Mouse (Mus musculus): ENCODE data around the gene Gm21904. TPM values are rescaled to one million over a fixed set of nuclear protein-coding genes. Genes with fewer than 3 reads are reported as not detected.
"Not testable (repeated sequence)": the region's sequence is repeated elsewhere in the genome, so short reads cannot be mapped to it uniquely, and the experiment has no call there.

Gene Gm21904
- not detected in 2 replicates for polyA plus RNA-seq (2016; fragmentation: Nextera tagmentation; extraction: Ambion mirVana)

GRCm38 (mm10) chrY:17846166-17846565 lies at the start of gene Gm21904:
Gm21904 (minus strand) TSS chrY:17846266.
- not testable (repeated sequence) for H3K4me1 ChIP-seq; H3K9me3 ChIP-seq (replicated peaks); H3K27ac ChIP-seq (replicated peaks); H3K36me3 ChIP-seq; H3K27me3 ChIP-seq (ENCODE audit: low read depth, poor library complexity, severe bottlenecking); H3K4me3 ChIP-seq; DNase-seq (ENCODE audit: low spot score)
- WGBS: no CpG with 5 or more reads among the region's 3 CpGs

GRCm38 (mm10) chrY:17874441-17874840 lies 28.4 kb upstream of the Gm21904 start, which contains the start of the genes Gm20772 and Gm20831:
Gm20772 (plus strand) TSS chrY:17874741.
Gm20831 (plus strand) TSS chrY:17874741.
- not testable (repeated sequence) for H3K4me1 ChIP-seq; H3K9me3 ChIP-seq (replicated peaks); H3K36me3 ChIP-seq; H3K4me3 ChIP-seq; DNase-seq (ENCODE audit: low spot score); H3K27me3 ChIP-seq (ENCODE audit: low read depth, poor library complexity, severe bottlenecking); H3K27ac ChIP-seq (replicated peaks)

Other genes with a start within 250 kb of the Gm21904 start
- gene Gm20772, start 28.5 kb upstream of the Gm21904 start, polyA plus RNA-seq (2016; fragmentation: Nextera tagmentation; extraction: Ambion mirVana): not detected in 2 replicates
- not detected in 2 replicates for gene Gm20831, start 28.5 kb upstream of the Gm21904 start, polyA plus RNA-seq (2016; fragmentation: Nextera tagmentation; extraction: Ambion mirVana)
- not detected in 2 replicates for gene Srsy, start 91.1 kb upstream of the Gm21904 start, polyA plus RNA-seq (2016; fragmentation: Nextera tagmentation; extraction: Ambion mirVana)
- not detected in 2 replicates for gene Gm21764, start 215.5 kb upstream of the Gm21904 start, polyA plus RNA-seq (2016; fragmentation: Nextera tagmentation; extraction: Ambion mirVana)
- not detected in 2 replicates for gene Ssty1, start 242.8 kb upstream of the Gm21904 start, polyA plus RNA-seq (2016; fragmentation: Nextera tagmentation; extraction: Ambion mirVana)